Mouse (Mus musculus) ES-E14 (cell line): ENCODE data around the gene Six3.

Source experiments
- HCFC1 ChIP-seq: IDR thresholded peaks from 2 replicates; pipeline ENCODE4 v1.6.1; 2012; ENCODE audit warnings: low read length, inconsistent platforms, borderline replicate concordance; ENCODE audit not compliant: insufficient read depth
- ZNF384 ChIP-seq: IDR thresholded peaks from 2 replicates; pipeline ENCODE4 v1.6.1; 2012; ENCODE audit warnings: low read depth, low read length, inconsistent platforms

DNA sequence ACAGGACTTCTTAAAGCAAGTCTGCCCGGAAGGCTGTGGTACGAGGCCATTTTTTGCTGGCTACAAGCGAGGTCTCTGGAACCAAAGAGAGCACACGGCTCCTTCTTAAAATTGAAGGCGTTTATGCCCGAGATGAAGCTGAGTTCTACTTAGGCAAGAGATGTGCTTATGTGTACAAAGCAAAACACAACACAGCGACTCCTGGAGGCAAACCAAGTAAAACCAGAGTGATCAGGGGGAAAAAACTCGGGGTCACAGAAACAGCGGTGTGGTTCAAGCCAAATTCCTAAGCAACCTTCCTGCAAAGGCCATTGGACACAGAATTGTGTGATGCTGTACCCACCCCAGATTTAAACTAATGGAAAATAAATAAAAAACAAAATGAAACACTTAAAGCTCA, 13.9 kb upstream of the Six3 start:
- no peak for TF ChIP-seq ZNF384
- TF ChIP-seq HCFC1: no peak
